Mouse (Mus musculus): ENCODE measurements around the gene Il17a. TPM values are rescaled to one million over a fixed set of nuclear protein-coding genes. Genes with fewer than 3 reads are reported as not detected.
"Not testable (repeated sequence)": the region's sequence is repeated elsewhere in the genome, so short reads cannot be mapped to it uniquely, and the experiment has no call there.

Gene Il17a
- total and polyA plus RNA-seq, 2 experiments from 2014 or later = not detected

GRCm38 (mm10) chr1:20766526-20766925 lies 35.8 kb downstream of the Il17a start:
- Histone ChIP-seq H3K36me3 (replicated peaks; ENCODE audit: control insufficient read depth, insufficient read depth, low read length) (no peaks in the 10 kb centered on the region), H3K27me3 (ENCODE audit: control insufficient read depth, insufficient read depth, low read length) (no peaks in the 10 kb centered on the region), H3K4me1 (ENCODE audit: control insufficient read depth, insufficient read depth) (no peaks in the 10 kb centered on the region), H3K4me3 (ENCODE audit: low read depth, low read length) (no peak overlapping the region), H3K27ac (ENCODE audit: low read depth) (no peak overlapping the region), H3K9ac (replicated peaks; ENCODE audit: low read depth, low read length) (no peak overlapping the region), H3K4me2 (ENCODE audit: low read depth, low read length) (no peak overlapping the region), H3K9me3 (replicated peaks; ENCODE audit: control insufficient read depth, low read length) (no peaks in the 10 kb centered on the region; the same call in 1 of the 2 replicates)
- ATAC-seq (ENCODE audit: insufficient read depth, low read depth) (no peak), DNase-seq (ENCODE audit: low spot score) (no peak)
- WGBS = 61% methylated on average over 6 of the region's 6 CpGs
- no peak for TF ChIP-seq EP300 (IDR thresholded peaks at IDR 0.05; ENCODE audit: low read depth)
- TF ChIP-seq CTCF (IDR thresholded peaks at IDR 0.05; ENCODE audit: low read depth) = no peak

GRCm38 (mm10) chr1:20774026-20774730 lies 43.5 kb downstream of the Il17a start:
- ATAC-seq (ENCODE audit: insufficient read depth, low read depth); H3K4me3 ChIP-seq (ENCODE audit: low read depth, low read length); H3K4me1 ChIP-seq (ENCODE audit: control insufficient read depth, insufficient read depth); H3K9ac ChIP-seq (replicated peaks; ENCODE audit: low read depth, low read length); H3K9me3 ChIP-seq (replicated peaks; ENCODE audit: control insufficient read depth, low read length); H3K27ac ChIP-seq (ENCODE audit: low read depth); H3K27me3 ChIP-seq (ENCODE audit: control insufficient read depth, insufficient read depth, low read length); H3K36me3 ChIP-seq (replicated peaks; ENCODE audit: control insufficient read depth, insufficient read depth, low read length); DNase-seq (ENCODE audit: low spot score); H3K4me2 ChIP-seq (ENCODE audit: low read depth, low read length): not testable (repeated sequence)
- 79% methylated on average over 4 of the region's 4 CpGs for WGBS

- Histone ChIP-seq H3K27me3 (ENCODE audit: control insufficient read depth, insufficient read depth, low read length) (no peaks in the 10 kb centered on the region), H3K27ac (ENCODE audit: low read depth) (no peak overlapping the region), H3K4me2 (ENCODE audit: low read depth, low read length) (no peak overlapping the region), H3K36me3 (replicated peaks; ENCODE audit: control insufficient read depth, insufficient read depth, low read length) (no peaks in the 10 kb centered on the region), H3K4me1 (ENCODE audit: control insufficient read depth, insufficient read depth) (no peaks in the 10 kb centered on the region), H3K9me3 (replicated peaks; ENCODE audit: control insufficient read depth, low read length) (no peaks in the 10 kb centered on the region), H3K9ac (replicated peaks; ENCODE audit: low read depth, low read length) (no peak overlapping the region), H3K4me3 (ENCODE audit: low read depth, low read length) (no peak overlapping the region)
- ATAC-seq (ENCODE audit: insufficient read depth, low read depth) (no peak), DNase-seq (ENCODE audit: low spot score) (no peak)
- WGBS = 61% methylated on average over 2 of the region's 2 CpGs
- TF ChIP-seq CTCF (IDR thresholded peaks at IDR 0.05; ENCODE audit: low read depth) (no peak), EP300 (IDR thresholded peaks at IDR 0.05; ENCODE audit: low read depth) (no peak)
Observed at GRCm38 (mm10) chr1:20778366-20778765, 47.7 kb downstream of the Il17a start.

MicroRNAs within 50 kb of the gene (microRNA counts, 519-probe panel; counts per million panel counts)
- 4,374 counts per million, percentile 56 among the panel's probes with 10 or more counts for microRNA mmu-miR-133b

Small RNA genes within 50 kb of the gene (microRNA-seq; reads per million reads assigned to microRNA genes)
- gene Mir133b = 8.7 reads per million, percentile 27 among the genes with 10 or more reads in this experiment

Other genes starting within 250 kb of the Il17a start
- 0.38 TPM in 1 of 2 replicates, not detected in the other for gene Pkhd1, start 112.8 kb upstream of the Il17a start, total RNA-seq (2014; rRNA removed; ENCODE audit: low replicate concordance)
- not detected in 2 replicates for gene Pkhd1, start 112.8 kb upstream of the Il17a start, polyA plus RNA-seq (2015; fragmentation: Nextera tagmentation; extraction: Ambion mirVana)
- not detected in 2 replicates for gene Il17f, start 59.7 kb downstream of the Il17a start, total RNA-seq (2014; rRNA removed; ENCODE audit: low replicate concordance)
- gene Il17f, start 59.7 kb downstream of the Il17a start, polyA plus RNA-seq (2015; fragmentation: Nextera tagmentation; extraction: Ambion mirVana) = not detected in 2 replicates
- gene Mcm3, start 89.4 kb downstream of the Il17a start, total RNA-seq (2014; rRNA removed; ENCODE audit: low replicate concordance) = 31.2 and 36.5 TPM in 2 replicates
- 26.2 and 29.1 TPM in 2 replicates for gene Mcm3, start 89.4 kb downstream of the Il17a start, polyA plus RNA-seq (2015; fragmentation: Nextera tagmentation; extraction: Ambion mirVana)
- 8.7 and 9.6 TPM in 2 replicates for gene Paqr8, start 159.7 kb downstream of the Il17a start, total RNA-seq (2014; rRNA removed; ENCODE audit: low replicate concordance)
- gene Paqr8, start 159.7 kb downstream of the Il17a start, polyA plus RNA-seq (2015; fragmentation: Nextera tagmentation; extraction: Ambion mirVana) = 0.97 and 1.1 TPM in 2 replicates
- 0.27 TPM in 1 of 2 replicates, not detected in the other for gene Efhc1, start 220.7 kb downstream of the Il17a start, total RNA-seq (2014; rRNA removed; ENCODE audit: low replicate concordance)
- gene Efhc1, start 220.7 kb downstream of the Il17a start, polyA plus RNA-seq (2015; fragmentation: Nextera tagmentation; extraction: Ambion mirVana) = 0.64 and 1.4 TPM in 2 replicates

Data from heart, postnatal 0 days (tissue).